Mouse (Mus musculus) MEL (cell line): ENCODE results near the gene Tmem175. TPM values are rescaled to one million over a fixed set of nuclear protein-coding genes. Genes with fewer than 3 reads are reported as not detected.
A peak's percentile ranks its signal among the peaks of the same experiment; 100 is the strongest.

ENCODE experiments used
- DNase-seq: peaks from one replicate; pipeline ENCODE4 v3.0.0; 2011; ENCODE audit warnings: low read depth, low spot score
- H3K27ac ChIP-seq: 2 replicates; pipeline ENCODE4 v1.5.1; 2012; ENCODE audit warnings: low read depth, mild to moderate bottlenecking, control low read depth, low read length, moderate library complexity; ENCODE audit not compliant: control insufficient read depth
- H3K27me3 ChIP-seq, 2 experiments: fragments of 150-350 bp in 1 of 2; sonication (generic) in 1 of 2; 2 replicates each; pipeline ENCODE4 v1.6.1; 2012; ENCODE audit warnings: low read length in 2 of 2, mild to moderate bottlenecking in 2 of 2, improper control_type of control experiment in 1 of 2, moderate library complexity in 1 of 2; ENCODE audit not compliant: insufficient read depth in 2 of 2, control insufficient read depth in 1 of 2
- H3K36me3 ChIP-seq, 2 experiments: 2 replicates each; pipeline ENCODE4 v1.6.1; 2012 to 2014; ENCODE audit warnings: low read length in 2 of 2, improper control_type of control experiment in 1 of 2, inconsistent platforms in 1 of 2, mild to moderate bottlenecking in 1 of 2; ENCODE audit not compliant: insufficient read depth in 2 of 2, control insufficient read depth in 1 of 2
- H3K4me1 ChIP-seq, 2 experiments: fragments of 150-350 bp in 1 of 2; sonication (generic) in 1 of 2; 2 replicates each; pipeline ENCODE4 v1.6.1; 2012; ENCODE audit warnings: low read length in 2 of 2, improper control_type of control experiment in 1 of 2, mild to moderate bottlenecking in 1 of 2; ENCODE audit not compliant: insufficient read depth in 2 of 2, control insufficient read depth in 1 of 2
- H3K4me3 ChIP-seq, 2 experiments: fragments of 150-350 bp in 1 of 2; sonication (generic) in 1 of 2; 2 replicates each; pipeline ENCODE4 v1.5.1; 2012; ENCODE audit warnings: low read depth in 2 of 2, low read length in 2 of 2, mild to moderate bottlenecking in 2 of 2, moderate library complexity in 2 of 2, control low read depth in 1 of 2, improper control_type of control experiment in 1 of 2; ENCODE audit not compliant: control insufficient read depth in 1 of 2, insufficient read depth in 1 of 2
- H3K79me2 ChIP-seq: 2 replicates; pipeline ENCODE4 v1.6.1; 2012; ENCODE audit warnings: mild to moderate bottlenecking, low read length, moderate library complexity; ENCODE audit not compliant: control insufficient read depth, poor library complexity, insufficient read depth
- H3K9ac ChIP-seq: 2 replicates; pipeline ENCODE4 v1.6.1; 2012; ENCODE audit warnings: low read depth, mild to moderate bottlenecking, control low read depth, low read length, moderate library complexity; ENCODE audit not compliant: control insufficient read depth, poor library complexity, severe bottlenecking
- H3K9me3 ChIP-seq: fragments of 150-350 bp; sonication (generic); replicated peaks from 2 replicates; pipeline ENCODE4 v1.6.1; 2012; ENCODE audit warnings: mild to moderate bottlenecking, low read length, improper control_type of control experiment, moderate library complexity; ENCODE audit not compliant: insufficient read depth
- BHLHE40 ChIP-seq: IDR thresholded peaks from 2 replicates; pipeline ENCODE4 v1.6.1; 2012; ENCODE audit warnings: low read depth, mild to moderate bottlenecking, inconsistent platforms, low read length, improper control_type of control experiment, borderline replicate concordance
- CHD2 ChIP-seq: IDR thresholded peaks from 2 replicates; pipeline ENCODE4 v1.6.1; 2011; ENCODE audit warnings: low read length, improper control_type of control experiment
- CTCF ChIP-seq, 3 experiments: IDR thresholded peaks in 2 of 3; conservative IDR thresholded peaks in 1 of 3; 2 replicates each; pipeline ENCODE4 v1.5.1; 2011 to 2012; ENCODE audit warnings: low read length in 3 of 3, low read depth in 2 of 3, mild to moderate bottlenecking in 2 of 3, improper control_type of control experiment in 1 of 3, inconsistent platforms in 1 of 3, mixed read lengths in 1 of 3, moderate library complexity in 1 of 3; ENCODE audit not compliant: control insufficient read depth in 1 of 3, insufficient read depth in 1 of 3, poor library complexity in 1 of 3, severe bottlenecking in 1 of 3
- E2F4 ChIP-seq: IDR thresholded peaks from 2 replicates; pipeline ENCODE4 v1.6.1; 2011; ENCODE audit warnings: low read depth, low read length, improper control_type of control experiment, borderline replicate concordance
- ELF1 ChIP-seq: IDR thresholded peaks from 2 replicates; pipeline ENCODE4 v1.6.1; 2014; ENCODE audit warnings: low read depth, mild to moderate bottlenecking, inconsistent platforms, low read length, improper control_type of control experiment, moderate library complexity
- EP300 ChIP-seq, 2 experiments: IDR thresholded peaks; 2 replicates each; pipeline ENCODE4 v1.6.1; 2011; ENCODE audit warnings: improper control_type of control experiment in 2 of 2, low read length in 2 of 2, low read depth in 1 of 2, mild to moderate bottlenecking in 1 of 2
- ETS1 ChIP-seq: IDR thresholded peaks from 2 replicates; pipeline ENCODE4 v1.6.1; 2012; ENCODE audit warnings: low read depth, mild to moderate bottlenecking, inconsistent platforms, low read length, improper control_type of control experiment, moderate library complexity
- GABPA ChIP-seq: IDR thresholded peaks from 2 replicates; pipeline ENCODE4 v1.6.1; 2012; ENCODE audit warnings: low read depth, mild to moderate bottlenecking, inconsistent platforms, low read length, improper control_type of control experiment, moderate library complexity
- HCFC1 ChIP-seq: IDR thresholded peaks from 2 replicates; pipeline ENCODE4 v1.6.1; 2012; ENCODE audit warnings: low read depth, mild to moderate bottlenecking, inconsistent platforms, low read length, improper control_type of control experiment, moderate library complexity
- KAT2A ChIP-seq: conservative IDR thresholded peaks from 2 replicates; pipeline ENCODE4 v1.6.1; 2012; ENCODE audit warnings: low read depth, low read length, improper control_type of control experiment, inconsistent platforms
- MAX ChIP-seq: IDR thresholded peaks from 2 replicates; pipeline ENCODE4 v1.6.1; 2011; ENCODE audit warnings: low read length, improper control_type of control experiment
- MAZ ChIP-seq: IDR thresholded peaks from 2 replicates; pipeline ENCODE4 v1.6.1; 2012; ENCODE audit warnings: low read depth, mild to moderate bottlenecking, inconsistent platforms, low read length, improper control_type of control experiment
- MEF2A ChIP-seq: IDR thresholded peaks from 2 replicates; pipeline ENCODE4 v1.6.1; 2014; ENCODE audit warnings: low read depth, mild to moderate bottlenecking, inconsistent platforms, low read length, improper control_type of control experiment; ENCODE audit not compliant: poor library complexity, insufficient replicate concordance, severe bottlenecking; ENCODE audit errors: extremely low read depth
- MXI1 ChIP-seq: IDR thresholded peaks from 2 replicates; pipeline ENCODE4 v1.6.1; 2011; ENCODE audit warnings: mild to moderate bottlenecking, low read depth, low read length, improper control_type of control experiment
- MYB ChIP-seq: IDR thresholded peaks from 2 replicates; pipeline ENCODE4 v1.6.1; 2011; ENCODE audit warnings: mild to moderate bottlenecking, low read depth, low read length, improper control_type of control experiment
- MYC ChIP-seq: IDR thresholded peaks from 2 replicates; pipeline ENCODE4 v1.6.1; 2011; ENCODE audit warnings: low read depth, mild to moderate bottlenecking, low read length, improper control_type of control experiment, moderate library complexity
- NELFE ChIP-seq: IDR thresholded peaks from 2 replicates; pipeline ENCODE4 v1.6.1; 2011; ENCODE audit warnings: low read depth, low read length, improper control_type of control experiment
- POLR2A ChIP-seq, 2 experiments: IDR thresholded peaks; 2 replicates each; pipeline ENCODE4 v1.6.1; 2011 to 2012; ENCODE audit warnings: low read length in 2 of 2, mild to moderate bottlenecking in 2 of 2, control low read depth in 1 of 2, improper control_type of control experiment in 1 of 2, low read depth in 1 of 2, moderate library complexity in 1 of 2; ENCODE audit not compliant: control insufficient read depth in 1 of 2, insufficient read depth in 1 of 2, poor library complexity in 1 of 2
- POLR2AphosphoS2 ChIP-seq: IDR thresholded peaks from 2 replicates; pipeline ENCODE4 v1.6.1; 2011; ENCODE audit warnings: low read length, improper control_type of control experiment
- RAD21 ChIP-seq: IDR thresholded peaks from 2 replicates; pipeline ENCODE4 v1.6.1; 2011; ENCODE audit warnings: mild to moderate bottlenecking, low read depth, low read length, improper control_type of control experiment
- RCOR1 ChIP-seq: IDR thresholded peaks from 2 replicates; pipeline ENCODE4 v1.6.1; 2012; ENCODE audit warnings: low read depth, mild to moderate bottlenecking, inconsistent platforms, low read length, improper control_type of control experiment
- SIN3A ChIP-seq: IDR thresholded peaks from 2 replicates; pipeline ENCODE4 v1.6.1; 2012; ENCODE audit warnings: low read length, improper control_type of control experiment, inconsistent platforms
- SMC3 ChIP-seq: IDR thresholded peaks from 2 replicates; pipeline ENCODE4 v1.6.1; 2011; ENCODE audit warnings: low read depth, low read length, improper control_type of control experiment
- TAL1 ChIP-seq: IDR thresholded peaks from 2 replicates; pipeline ENCODE4 v1.6.1; 2012; ENCODE audit warnings: mild to moderate bottlenecking, inconsistent platforms, low read length, moderate library complexity, mixed read lengths
- TBP ChIP-seq: IDR thresholded peaks from 2 replicates; pipeline ENCODE4 v1.8.0; 2011; ENCODE audit warnings: low read depth, low read length, improper control_type of control experiment
- TCF12 ChIP-seq: IDR thresholded peaks from 2 replicates; pipeline ENCODE4 v1.6.1; 2014; ENCODE audit warnings: low read depth, mild to moderate bottlenecking, inconsistent platforms, low read length, improper control_type of control experiment, moderate library complexity
- UBTF ChIP-seq: IDR thresholded peaks from 2 replicates; pipeline ENCODE4 v1.6.1; 2012; ENCODE audit warnings: low read depth, mild to moderate bottlenecking, inconsistent platforms, low read length, improper control_type of control experiment, moderate library complexity, borderline replicate concordance; ENCODE audit not compliant: insufficient read depth
- USF1 ChIP-seq: IDR thresholded peaks from 2 replicates; pipeline ENCODE4 v1.6.1; 2014; ENCODE audit warnings: low read depth, mild to moderate bottlenecking, inconsistent platforms, low read length, improper control_type of control experiment, moderate library complexity
- USF2 ChIP-seq, 2 experiments: IDR thresholded peaks; 2 replicates each; pipeline ENCODE4 v1.6.1; 2011 to 2012; ENCODE audit warnings: improper control_type of control experiment in 2 of 2, low read length in 2 of 2, borderline replicate concordance in 1 of 2, inconsistent platforms in 1 of 2, low read depth in 1 of 2, mild to moderate bottlenecking in 1 of 2; ENCODE audit not compliant: insufficient read depth in 1 of 2
- ZC3H11A ChIP-seq: IDR thresholded peaks from 2 replicates; pipeline ENCODE4 v1.6.1; 2012; ENCODE audit warnings: low read depth, mild to moderate bottlenecking, inconsistent platforms, low read length, improper control_type of control experiment
- ZKSCAN1 ChIP-seq: IDR thresholded peaks from 2 replicates; pipeline ENCODE4 v1.6.1; 2012; ENCODE audit warnings: low read depth, mild to moderate bottlenecking, inconsistent platforms, low read length, improper control_type of control experiment, moderate library complexity
- ZNF384 ChIP-seq: IDR thresholded peaks from 2 replicates; pipeline ENCODE4 v1.6.1; 2012; ENCODE audit warnings: low read depth, mild to moderate bottlenecking, inconsistent platforms, low read length, improper control_type of control experiment
- polyA plus RNA-seq, 2 experiments: library from polyadenylated mRNA; stranded (reverse) in 1 of 2; unstranded in 1 of 2; fragments of >175 nt in 1 of 2; fragments of >200 nt in 1 of 2; gene quantifications; 2 replicates each; pipeline versions ENCODE4 v1.2.1 to v1.2.4; 2012; ENCODE audit warnings: low replicate concordance in 2 of 2, low read depth in 1 of 2; ENCODE audit not compliant: insufficient read length in 2 of 2, insufficient read depth in 1 of 2, missing spikeins in 1 of 2
- total RNA-seq: library from RNA; depleted of rRNA; stranded (reverse); fragments of 300-350 nt; gene quantifications from 2 replicates; pipeline ENCODE4 v1.2.3, GENCODE M21; 2012

Gene Tmem175
- total and polyA plus RNA-seq, 3 experiments, result 19.3 to 39.2 TPM; not detected in 1

DNA sequence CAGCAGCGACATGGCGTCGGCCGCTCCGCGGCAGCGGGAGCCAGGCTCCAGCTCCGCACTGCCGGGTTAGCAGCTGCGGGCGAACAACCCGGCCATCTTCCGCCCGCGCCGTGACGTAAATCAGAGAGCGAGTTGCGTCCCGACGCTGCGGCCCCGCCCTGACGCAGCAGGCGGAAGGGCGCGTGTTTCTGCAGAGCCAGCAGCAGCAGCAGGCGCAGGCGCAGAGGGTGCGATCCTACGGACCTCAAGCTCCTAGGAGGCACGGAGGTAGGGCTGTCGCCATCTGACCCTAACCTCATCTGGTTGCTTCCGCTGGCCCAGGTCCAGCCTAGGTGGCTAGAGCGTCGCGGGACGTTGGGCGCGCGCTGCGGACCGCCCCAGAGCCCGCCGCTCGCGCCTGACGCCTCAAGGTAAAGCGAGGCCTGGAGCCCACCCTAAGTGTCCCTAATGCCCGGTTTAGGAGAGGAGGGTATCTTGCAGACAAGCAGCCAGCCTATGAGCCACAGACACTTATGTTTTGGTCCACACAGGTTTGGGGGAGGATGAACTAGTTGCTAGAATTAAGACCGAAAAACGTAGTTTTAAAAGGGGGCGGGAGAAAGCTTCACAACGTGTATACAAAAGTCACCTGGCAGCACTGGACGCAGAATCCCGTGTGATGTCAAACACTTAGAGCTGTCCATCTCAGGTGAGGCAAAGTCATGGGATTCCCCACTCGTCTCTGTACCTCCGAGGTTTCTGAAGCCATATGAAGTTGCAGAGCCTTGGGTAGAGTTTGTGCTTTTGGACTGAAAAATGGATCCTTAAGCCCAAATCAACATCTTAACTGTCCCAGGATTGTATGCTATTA lies at the start of gene Tmem175, which contains the start of gene Gak (continued):
- TF ChIP-seq GABPA, result no peak
- no peak for TF ChIP-seq CTCF (IDR thresholded peaks at IDR 0.05 in 2 of 3, conservative IDR thresholded peaks at IDR 0.05 in 1 of 3; ENCODE audit: control insufficient read depth in 1 of 3, insufficient read depth in 1 of 3, low read depth in 2 of 3, low read length in 3 of 3, poor library complexity in 1 of 3, severe bottlenecking in 1 of 3)
- TF ChIP-seq POLR2A (IDR thresholded peaks at IDR 0.05; ENCODE audit: control insufficient read depth in 1 of 2, insufficient read depth in 1 of 2, low read depth in 1 of 2, low read length in 2 of 2, poor library complexity in 1 of 2), result peak; percentile 65 to 98; a peak in 3 of 4 replicates
- TF ChIP-seq ETS1, result peak; percentile 55; the same call in 1 of the 2 replicates
- TF ChIP-seq UBTF, result 0 out of 2 replicates have a peak, but pooled peaks have one; percentile 43
- TF ChIP-seq, all 39 proteins: peak for 17

DNA sequence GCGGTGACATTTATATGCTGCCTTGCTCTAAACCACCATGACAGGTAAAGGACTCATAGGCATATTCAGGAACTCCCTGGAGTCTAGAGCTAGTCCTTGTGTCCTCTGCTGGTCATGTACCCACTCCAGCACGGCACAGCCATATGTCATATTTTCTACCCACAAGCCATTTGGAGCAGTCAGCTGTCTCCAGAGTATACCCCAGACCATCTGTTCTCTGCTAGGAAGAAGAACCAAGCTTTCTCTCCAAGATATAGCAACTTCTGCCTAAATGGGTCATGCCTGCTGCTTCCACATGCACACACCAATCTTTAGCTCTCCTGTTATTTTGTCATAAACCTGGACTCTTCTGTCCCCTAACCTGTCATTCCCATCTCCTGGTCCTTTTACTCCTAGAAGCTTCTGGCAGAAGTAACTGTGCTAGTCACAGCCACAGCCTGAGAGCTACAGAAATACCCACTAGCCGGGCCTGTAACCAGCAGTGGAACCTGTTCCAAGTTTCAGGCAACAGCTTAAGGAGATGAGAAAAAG lies 48.1 kb upstream of the Tmem175 start:
- H3K9me3 ChIP-seq, result no peaks in the 10 kb centered on the region

DNA sequence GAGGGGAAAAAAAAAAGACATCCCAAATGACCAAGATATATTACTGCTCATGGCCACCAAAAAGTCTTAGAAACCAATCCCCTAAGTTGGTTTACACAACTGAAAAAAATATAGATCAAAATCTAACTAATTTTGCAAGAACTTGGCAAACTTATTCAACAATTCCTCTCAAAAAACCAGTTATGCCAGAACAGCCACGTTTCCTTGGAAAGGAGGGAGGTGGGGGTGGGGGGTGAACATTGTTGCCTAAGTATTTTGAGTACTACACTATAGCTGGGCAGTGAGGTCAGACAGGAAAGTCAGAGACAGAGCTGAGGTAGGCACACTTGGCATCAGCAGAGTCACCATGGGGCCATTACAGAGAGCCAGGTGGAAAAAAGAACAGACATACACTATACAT lies 29.6 kb upstream of the Tmem175 start:
- TF ChIP-seq USF1 (no peak), SIN3A (no peak), MYB (no peak), ZNF384 (no peak), EP300 (IDR thresholded peaks at IDR 0.05; ENCODE audit: low read depth in 1 of 2, low read length in 2 of 2) (no peak), SMC3 (no peak), POLR2AphosphoS2 (no peak), HCFC1 (no peak), USF2 (IDR thresholded peaks at IDR 0.05; ENCODE audit: borderline replicate concordance in 1 of 2, insufficient read depth in 1 of 2, low read depth in 1 of 2, low read length in 2 of 2) (no peak), RAD21 (no peak), ELF1 (no peak), GABPA (no peak), ZKSCAN1 (no peak), MYC (no peak), ETS1 (no peak), KAT2A (no peak), NELFE (no peak)

More for the DNA sequence above, 48.1 kb upstream of the Tmem175 start:
- TF ChIP-seq SIN3A (no peak), E2F4 (no peak), TBP (no peak), MAZ (no peak), BHLHE40 (no peak), RCOR1 (no peak), ELF1 (no peak), MXI1 (no peak), GABPA (no peak), MAX (no peak), KAT2A (no peak), RAD21 (no peak), TAL1 (no peak), USF2 (IDR thresholded peaks at IDR 0.05; ENCODE audit: borderline replicate concordance in 1 of 2, insufficient read depth in 1 of 2, low read depth in 1 of 2, low read length in 2 of 2) (no peak), ZC3H11A (no peak), TCF12 (no peak), CHD2 (no peak), MEF2A (no peak)
- TF ChIP-seq, all 39 proteins: peak for 0
- Histone ChIP-seq H3K4me1 (no peaks in the 10 kb centered on the region), H3K79me2 (no peaks in the 10 kb centered on the region), H3K27ac (no peak overlapping the region), H3K4me3 (no peak overlapping the region), H3K9ac (no peak overlapping the region), H3K36me3 (peaks cover 0 to 34% of the 10 kb centered on the region in 2 experiments; a peak in 2 of 4 replicates), H3K27me3 (no peaks in the 10 kb centered on the region)
- no peak for DNase-seq

More for the DNA sequence above, 29.6 kb upstream of the Tmem175 start:
- peaks cover 0 to 50% of the 10 kb centered on the region in 2 experiments; a peak in 2 of 4 replicates for H3K36me3 ChIP-seq
- no peaks in the 10 kb centered on the region for H3K4me1 ChIP-seq
- H3K4me3 ChIP-seq, result no peak overlapping the region
- H3K27me3 ChIP-seq, result no peaks in the 10 kb centered on the region
- no peak overlapping the region for H3K27ac ChIP-seq
- no peaks in the 10 kb centered on the region for H3K9me3 ChIP-seq
- no peaks in the 10 kb centered on the region for H3K79me2 ChIP-seq
- H3K9ac ChIP-seq, result no peak overlapping the region
- DNase-seq, result no peak
